Mouse (Mus musculus): ENCODE results near the gene Fkbp2.

DNA sequence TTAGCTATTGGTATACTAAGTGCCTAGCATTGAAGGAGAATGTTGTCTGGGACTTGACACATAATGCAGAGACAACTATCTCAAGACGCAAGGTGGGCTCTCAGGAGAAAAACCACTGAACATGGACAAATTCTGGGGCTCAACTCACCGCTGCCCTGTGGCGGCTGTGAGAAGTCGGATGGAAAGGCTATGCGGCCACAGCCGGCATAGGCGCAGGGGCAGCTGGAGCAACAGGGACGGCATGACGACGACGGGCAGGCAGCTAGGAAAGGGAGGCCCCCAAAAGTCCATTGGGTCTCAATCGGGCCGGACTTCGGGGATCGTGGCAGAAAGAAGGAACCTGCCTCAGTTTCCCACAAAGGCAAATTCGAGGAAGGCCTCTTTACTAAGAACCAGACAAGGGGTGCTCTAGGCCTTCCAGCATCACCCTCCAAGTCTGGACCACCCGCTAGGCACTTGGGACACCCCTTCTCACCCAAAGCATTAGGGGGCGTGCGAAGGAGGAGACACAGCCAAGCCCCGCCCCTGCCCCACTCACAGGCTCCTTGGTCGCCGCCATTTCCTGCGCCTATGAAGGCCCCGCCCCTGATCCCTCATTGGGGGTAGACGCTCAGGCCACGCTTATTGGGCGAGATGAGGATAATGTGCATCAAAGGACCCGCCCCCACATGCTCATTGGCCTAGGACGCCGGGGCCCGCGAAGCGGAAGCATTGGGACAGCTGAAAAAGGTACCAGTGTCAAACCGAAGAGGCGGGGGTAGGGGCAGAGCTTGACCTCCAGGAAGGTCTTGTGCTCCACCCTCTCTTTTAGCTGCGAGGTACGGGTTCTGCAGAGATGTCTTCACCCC lies 11.9 kb upstream of the Fkbp2 start, which contains the start of gene Dnajc4:
- no peak for TF ChIP-seq POLR2A (IDR thresholded peaks at IDR 0.05; ENCODE audit: extremely low read depth, insufficient read depth, low read length)
- no peak for TF ChIP-seq CTCF (IDR thresholded peaks at IDR 0.05; ENCODE audit: low read depth, low read length)
